Mouse (Mus musculus) neutrophil, adult 83 days (primary cell): ENCODE data around the gene Brinp1. TPM values are rescaled to one million over a fixed set of nuclear protein-coding genes. Genes with fewer than 3 reads are reported as not detected.

Experiments
- total RNA-seq, 2 experiments: library from RNA; stranded (reverse); gene quantifications; one replicate each; pipeline ENCODE4 v1.2.4; 2023

Brinp1 gene
- total RNA-seq: not detected

GRCm38 (mm10) chr4:68954322-68954901 is at the start of gene Brinp1:
Gene Brinp1, minus strand, starts transcription at chr4:68954397.

